Mouse (Mus musculus): ENCODE results near the gene Mettl24. TPM values are rescaled to one million over a fixed set of nuclear protein-coding genes. Genes with fewer than 3 reads are reported as not detected.
"Not testable (repeated sequence)": the region's sequence is repeated elsewhere in the genome, so short reads cannot be mapped to it uniquely, and the experiment has no call there.

Gene Mettl24
- total RNA-seq, 2 experiments from 2014 or later: not detected

DNA sequence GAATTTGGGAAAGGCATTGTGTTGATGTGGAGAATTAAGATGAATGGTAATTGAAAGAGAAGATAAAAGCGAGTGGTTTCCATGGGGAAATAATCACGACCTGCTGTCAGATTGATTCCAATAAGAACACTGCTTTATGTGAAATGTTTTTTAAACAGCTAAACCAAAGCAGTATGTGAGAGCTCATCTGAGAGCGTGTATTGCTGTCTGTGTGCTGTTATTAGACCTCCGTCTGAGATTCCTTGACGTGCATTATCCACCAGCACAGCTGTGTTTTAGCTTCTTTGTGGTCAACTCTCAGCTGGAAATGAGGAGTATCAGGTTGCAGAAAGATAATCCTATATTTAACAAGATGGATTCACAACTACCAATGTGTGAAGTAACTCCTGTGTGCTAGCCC, 43.9 kb downstream of the Mettl24 start:
- no peak for ATAC-seq (replicated peaks; ENCODE audit: low FRiP score, low TSS enrichment, poor library complexity, severe bottlenecking)

DNA sequence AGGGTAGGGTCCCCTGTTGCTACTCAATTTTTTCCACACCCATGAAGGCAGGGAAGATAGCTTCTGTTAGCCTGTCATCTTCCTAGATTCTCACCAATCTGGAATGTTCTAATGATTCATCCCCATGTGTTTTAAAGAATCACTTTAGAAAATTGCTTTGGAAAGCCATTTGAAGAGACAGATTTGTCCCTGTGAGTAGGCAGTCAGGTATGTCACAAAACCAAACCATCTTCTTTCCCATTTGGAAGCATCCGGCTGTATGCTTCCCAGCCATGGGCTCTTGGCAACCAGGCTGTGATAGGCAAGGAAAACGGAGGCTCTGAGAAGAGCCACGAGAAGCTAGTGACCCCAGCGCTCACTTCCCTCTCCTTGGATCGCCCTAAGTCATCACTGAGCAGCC, 47.1 kb downstream of the Mettl24 start:
- no peak for ATAC-seq (replicated peaks; ENCODE audit: low FRiP score, low TSS enrichment, poor library complexity, severe bottlenecking)

DNA sequence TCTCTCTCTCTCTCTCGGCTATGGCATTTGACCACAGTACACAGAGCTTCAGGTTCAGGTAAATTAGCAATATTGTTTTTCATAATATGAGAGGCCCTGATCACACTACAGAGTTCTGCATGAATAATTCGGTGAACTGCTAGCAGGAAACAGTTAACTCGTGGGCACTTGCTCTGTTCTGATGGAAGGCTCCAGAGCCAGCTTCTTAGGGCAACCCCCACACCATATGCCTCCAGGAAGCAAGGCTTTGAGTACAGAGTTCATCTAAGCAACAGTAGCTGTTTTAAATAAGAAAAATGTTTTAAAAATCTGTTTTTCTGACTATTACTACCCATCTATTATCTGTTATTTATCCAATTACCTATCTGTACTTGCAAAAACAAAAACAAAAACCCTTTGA, 50.2 kb downstream of the Mettl24 start:
- no peak for ATAC-seq (replicated peaks; ENCODE audit: low FRiP score, low TSS enrichment, poor library complexity, severe bottlenecking)

DNA sequence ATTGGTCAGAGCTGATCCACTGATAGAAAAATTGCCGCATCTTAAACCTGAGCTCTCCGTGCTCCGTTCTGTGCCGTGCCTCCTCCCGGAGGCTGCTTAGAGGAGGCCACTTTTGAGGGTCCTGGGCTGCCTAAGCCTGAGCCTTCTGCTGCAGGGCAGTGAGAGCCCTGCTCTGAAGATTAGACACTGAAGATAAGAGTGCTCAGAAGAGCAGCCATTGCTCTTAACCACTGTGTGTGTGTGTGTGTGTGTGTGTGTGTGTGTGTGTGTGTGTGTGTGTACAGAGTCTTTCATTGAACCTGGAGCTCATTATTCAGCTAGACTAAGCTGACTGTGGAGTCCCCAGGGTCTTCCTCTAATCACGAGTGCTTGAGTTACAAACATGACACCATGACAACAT, 53.1 kb downstream of the Mettl24 start:
- no peak for ATAC-seq (replicated peaks; ENCODE audit: low FRiP score, low TSS enrichment, poor library complexity, severe bottlenecking)

DNA sequence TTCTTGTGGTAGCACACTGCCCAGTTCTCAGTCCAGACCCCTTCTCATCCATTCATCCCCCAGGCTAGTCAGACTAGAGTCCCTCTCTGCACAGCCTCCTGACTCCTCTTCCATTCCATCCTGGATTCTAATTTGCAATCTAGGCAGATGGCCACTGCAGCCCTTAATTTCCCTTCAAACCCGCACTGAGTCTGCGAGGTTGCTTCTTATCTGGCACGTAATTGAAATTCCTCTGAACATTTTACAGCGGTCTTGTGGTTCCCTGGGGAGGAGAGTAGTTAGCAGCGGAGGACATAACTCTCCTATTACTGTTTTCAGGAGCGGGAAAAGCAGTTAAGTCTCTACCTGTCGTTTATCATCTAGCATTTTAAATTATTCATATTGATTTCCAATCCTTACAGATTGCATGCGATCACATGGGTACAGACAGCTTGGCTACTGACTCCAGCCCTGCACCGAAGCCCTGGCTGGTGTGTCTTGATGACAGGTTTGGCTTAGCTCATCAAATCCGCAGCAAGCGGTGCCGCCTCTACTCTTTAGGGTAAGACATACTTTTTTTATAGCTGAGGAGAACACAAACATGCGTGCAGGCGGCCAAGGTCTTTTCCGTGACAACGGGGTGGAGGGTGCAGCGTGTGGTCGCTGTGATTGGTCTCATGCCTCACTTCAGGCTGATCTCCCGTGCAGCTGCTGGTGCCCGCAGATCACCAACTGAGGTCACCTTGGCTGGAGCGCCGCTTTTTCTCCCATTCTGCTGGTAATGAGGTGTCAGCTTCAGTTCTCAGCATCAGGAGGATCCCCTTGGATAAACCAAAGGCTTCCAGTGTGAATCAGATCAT, 54.4 kb downstream of the Mettl24 start:
- no peak for ATAC-seq (replicated peaks; ENCODE audit: low FRiP score, low TSS enrichment, poor library complexity, severe bottlenecking)

DNA sequence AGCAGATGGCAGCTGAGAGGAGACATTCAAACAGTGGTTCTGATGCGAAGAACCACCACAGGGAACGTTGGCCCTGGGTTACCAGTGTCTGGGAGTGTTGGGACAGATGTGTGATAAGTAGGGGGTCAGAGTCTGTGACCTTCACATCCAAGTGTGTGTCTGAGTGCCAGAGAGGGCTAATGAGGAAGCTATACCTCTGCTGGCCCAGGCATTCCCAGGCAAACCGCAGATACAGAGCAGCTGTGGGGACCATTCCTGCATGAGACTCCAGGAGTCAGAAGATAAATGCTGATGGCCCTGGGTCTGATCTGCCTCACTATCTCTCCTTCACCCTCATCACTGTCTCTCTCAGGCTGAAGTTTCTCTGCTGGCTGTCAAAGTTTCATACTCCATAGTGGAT, 57.6 kb downstream of the Mettl24 start:
- ATAC-seq (replicated peaks; ENCODE audit: low FRiP score, low TSS enrichment, poor library complexity, severe bottlenecking): no peak

DNA sequence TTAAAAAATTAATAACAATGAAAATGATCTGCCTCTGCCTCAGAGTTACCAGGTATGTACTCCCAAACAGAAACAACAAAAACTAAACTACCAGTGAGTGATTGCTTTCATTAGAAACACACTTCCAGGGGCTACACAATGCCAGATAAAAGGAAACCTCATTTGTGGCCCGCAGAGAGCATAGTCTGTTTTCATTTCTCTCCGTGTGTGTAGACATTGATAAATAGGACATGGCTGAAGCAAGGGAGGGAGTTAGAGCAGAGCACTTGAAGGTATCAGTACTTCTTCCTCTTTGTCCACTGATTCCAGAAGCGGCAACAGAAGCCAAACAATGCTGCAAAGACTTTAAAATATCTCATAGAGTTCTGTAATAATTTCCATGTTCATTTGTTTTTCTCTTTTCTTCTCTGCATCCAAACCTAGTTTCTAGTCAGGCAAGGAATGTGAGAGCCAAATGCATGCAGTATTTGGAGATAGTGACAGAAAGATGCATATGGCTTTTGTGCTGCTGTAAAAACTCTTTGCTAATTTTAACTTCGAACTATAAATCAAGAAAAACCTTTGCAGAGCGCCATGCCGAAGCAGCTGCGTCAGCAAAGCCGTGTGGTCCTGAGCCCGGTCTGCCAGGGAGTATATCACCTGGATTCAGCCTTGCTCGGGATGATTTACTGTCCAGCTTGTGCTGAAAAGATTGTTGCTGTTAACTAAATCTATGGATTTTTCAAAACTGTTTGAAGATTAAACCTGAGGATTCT, 67.4 kb downstream of the Mettl24 start:
- no peak for ATAC-seq (replicated peaks; ENCODE audit: low FRiP score, low TSS enrichment, poor library complexity, severe bottlenecking)

DNA sequence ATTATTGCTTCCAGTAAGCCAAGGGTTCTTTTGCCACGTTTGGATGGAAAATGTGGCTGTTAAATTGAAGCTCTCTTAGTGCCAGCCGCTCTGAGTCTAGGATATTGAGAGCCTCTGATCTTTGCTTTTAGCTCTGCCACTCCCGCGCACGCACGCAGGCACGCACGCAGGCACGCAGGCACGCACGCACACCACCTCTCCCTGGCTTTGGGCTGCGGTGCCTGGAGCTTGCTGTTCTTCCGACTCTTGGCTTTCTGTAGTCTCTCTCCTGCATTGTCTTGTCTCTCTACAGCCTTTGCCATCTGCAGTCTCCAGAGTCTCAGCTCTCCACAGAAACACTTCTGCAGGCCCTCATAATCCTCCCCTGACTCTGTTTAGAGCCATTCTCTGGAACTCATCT, 68.1 kb downstream of the Mettl24 start:
- no peak for ATAC-seq (replicated peaks; ENCODE audit: low FRiP score, low TSS enrichment, poor library complexity, severe bottlenecking)

DNA sequence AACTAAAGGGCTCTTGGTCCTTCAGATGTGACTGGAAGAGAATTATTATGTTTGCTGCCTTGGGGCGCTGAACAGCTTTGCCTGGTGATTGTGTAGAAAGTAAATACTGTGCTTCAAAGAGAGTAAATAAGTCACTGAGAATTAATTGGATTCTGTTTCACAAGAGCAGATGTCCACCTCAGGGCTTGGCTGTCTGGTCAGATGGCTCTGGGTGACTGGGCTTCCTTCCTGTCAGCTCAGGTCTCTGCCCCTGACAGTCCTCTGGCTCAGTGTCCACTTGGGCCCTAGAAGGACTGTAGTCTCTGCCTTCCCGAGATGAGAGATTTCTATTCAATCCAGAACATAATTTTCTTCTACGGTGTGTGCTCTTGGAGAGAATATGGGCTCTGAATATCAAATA, 70.0 kb downstream of the Mettl24 start:
- no peak for ATAC-seq (replicated peaks; ENCODE audit: low FRiP score, low TSS enrichment, poor library complexity, severe bottlenecking)

DNA sequence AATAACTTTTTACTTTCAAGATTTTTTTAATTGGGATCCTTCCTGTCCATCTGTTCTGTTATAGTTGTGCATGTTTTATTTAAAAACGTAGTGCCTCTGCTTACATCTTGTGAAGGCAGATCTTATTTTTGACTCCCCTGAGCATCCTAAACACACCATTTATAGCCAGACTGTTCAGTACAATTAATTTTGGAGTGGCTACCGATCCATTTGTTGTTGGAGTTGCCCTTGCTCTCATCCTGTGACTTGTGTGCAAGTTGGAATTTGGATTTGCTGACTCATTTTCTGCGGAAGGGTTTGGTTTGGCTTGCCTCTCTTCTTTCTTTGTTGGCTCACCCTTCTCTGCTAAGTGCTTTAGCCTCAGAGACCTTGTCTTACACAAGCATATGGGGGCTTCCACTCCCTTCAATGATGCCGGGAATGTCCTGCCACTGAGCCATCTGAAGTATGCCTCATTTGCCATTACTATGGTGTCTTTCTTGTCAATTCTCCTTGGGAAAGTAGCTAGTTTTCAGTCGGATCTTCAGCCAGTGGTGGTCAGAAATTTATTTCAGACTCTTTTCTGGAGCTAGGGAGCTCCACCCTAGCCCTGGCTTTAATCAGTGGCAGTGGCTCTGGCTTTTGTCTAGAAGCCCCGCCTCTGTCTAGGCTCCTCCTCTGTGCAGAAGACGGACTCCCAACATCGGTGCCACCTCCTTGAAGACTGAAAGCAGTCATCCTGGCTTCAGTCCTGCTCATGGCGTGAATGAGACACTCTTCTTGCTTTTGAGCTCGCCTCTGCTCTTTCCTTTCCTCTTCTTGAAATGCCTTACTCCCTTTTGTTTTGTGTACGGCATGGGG, 75.3 kb downstream of the Mettl24 start:
- no peak for ATAC-seq (replicated peaks; ENCODE audit: low FRiP score, low TSS enrichment, poor library complexity, severe bottlenecking)

DNA sequence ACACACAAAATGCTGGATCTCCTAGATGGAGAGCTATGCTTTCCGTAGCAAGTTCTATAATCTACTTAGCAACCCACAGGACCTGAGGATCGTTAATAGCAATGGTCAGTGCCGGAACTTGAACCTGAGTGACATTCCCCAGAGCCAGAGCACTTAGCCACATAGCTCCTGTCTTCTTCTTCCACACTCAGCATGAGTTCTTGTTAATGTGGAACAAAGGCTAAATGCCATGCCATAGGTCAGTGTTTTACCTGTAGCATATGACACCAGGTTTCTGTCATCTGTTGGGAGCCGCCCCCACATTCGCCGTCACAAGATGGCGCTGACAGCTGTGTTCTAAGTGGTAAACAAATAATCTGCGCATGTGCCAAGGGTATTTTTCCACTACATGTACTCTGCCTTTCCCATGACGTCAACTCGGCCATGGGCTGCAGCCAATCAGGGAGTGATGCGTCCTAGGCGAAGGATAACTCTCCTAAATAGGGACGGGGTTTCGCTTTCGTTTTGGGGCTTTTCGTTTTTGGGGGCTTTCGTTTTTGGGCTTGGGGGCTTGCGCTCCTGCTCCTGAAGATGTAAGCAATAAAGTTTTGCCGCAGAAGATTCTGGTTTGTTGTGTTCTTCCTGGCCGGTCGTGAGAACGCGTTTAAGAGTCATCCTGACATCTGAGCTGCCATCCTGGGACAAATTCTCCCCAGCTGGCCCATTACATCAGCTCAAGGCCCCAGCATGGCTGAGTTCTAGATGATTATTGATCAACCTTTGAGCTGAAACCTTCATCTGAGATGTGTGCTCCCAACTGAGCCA, 76.5 kb downstream of the Mettl24 start:
- not testable (repeated sequence) for ATAC-seq (replicated peaks; ENCODE audit: low FRiP score, low TSS enrichment, poor library complexity, severe bottlenecking)

DNA sequence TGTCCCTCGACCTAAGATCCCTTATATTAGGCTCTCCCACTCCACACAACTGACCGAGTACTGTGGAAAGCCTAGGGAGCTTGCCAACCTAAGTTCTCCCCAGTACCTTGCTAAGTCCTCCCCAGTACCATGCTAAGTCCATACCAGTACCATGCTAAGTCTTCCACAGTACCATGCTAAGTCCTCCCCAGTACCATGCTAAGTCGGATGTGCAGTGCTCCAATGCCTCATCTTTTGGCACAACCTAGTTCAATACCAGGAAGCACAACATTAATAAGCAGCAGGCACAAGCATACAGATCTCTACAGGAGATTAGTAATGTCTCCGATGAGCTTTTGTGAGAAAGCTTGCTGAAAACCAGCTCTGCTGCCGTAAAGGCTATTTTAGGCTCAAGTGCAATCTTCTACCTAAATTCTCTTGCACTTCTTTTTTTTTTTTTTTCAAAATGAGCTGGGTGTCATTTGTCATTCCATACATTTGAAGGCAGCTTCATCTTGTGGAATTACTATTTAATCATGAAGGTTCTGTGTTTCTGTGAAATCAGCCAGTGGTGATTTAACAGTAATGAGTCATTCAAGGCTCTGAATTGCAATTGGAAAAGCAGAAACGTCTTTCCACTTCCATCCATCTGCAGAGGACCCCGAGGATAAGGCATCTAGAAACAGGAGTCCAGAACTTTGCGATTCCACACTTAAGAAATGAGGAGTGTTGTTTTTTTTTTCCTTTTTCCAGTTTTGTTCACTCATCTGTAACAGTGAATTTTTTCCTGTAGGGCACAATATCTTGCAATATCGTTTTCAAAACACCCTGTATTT, 77.3 kb downstream of the Mettl24 start:
- ATAC-seq (replicated peaks; ENCODE audit: low FRiP score, low TSS enrichment, poor library complexity, severe bottlenecking): no peak

DNA sequence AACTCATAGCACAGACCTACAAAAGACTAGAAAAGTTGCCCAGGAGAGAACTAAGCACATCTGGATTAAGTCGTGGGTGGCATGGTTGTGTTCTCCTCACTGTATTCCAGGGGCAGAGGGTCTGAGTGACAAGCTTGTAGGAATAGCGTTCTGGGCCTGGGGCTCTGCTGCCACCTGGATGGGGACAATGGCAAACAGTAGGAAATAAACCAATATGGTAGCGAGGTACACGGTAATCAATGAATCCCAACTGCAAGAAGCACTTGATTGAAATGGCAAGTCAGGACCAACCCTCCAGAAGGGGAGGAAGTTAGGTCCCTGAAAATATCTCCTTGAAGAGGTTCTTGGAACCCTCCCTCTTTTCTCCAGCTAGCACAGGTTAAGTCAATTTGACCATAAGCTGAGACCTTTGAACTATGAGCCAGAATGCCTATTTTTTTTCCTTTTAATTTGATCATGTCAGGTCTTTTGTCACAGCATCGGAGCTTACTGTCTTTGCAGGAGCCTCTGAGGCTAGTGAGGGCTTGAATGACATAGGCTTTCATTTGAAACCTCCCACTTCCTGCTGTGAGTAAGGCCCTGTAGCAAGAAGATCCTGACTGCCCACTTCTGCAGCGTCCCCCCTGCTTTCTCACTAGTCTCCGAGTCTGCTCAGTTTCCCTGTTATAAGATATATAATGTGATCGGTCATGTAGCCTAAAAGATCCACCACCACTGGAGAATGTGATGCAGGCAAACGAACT, 78.1 kb downstream of the Mettl24 start:
- ATAC-seq (replicated peaks; ENCODE audit: low FRiP score, low TSS enrichment, poor library complexity, severe bottlenecking): no peak

DNA sequence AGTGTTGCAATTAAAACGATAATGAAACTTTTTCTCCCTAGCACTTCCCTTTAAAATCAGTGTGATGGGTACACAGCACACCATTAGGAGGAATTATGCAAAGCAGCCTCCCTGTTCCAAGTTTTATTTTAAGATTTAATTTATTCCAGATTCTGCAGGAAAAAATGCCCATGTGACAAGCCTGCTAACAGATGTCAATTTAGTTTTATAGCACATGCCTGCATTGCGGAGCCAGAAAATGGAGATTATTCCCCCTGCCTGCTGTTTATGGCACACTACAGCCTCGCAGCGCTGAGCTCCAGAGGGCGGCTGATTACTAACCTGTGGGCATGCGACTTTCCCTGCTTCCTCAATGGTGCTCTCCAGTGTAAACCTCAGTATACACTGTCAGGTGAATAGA, 79.5 kb downstream of the Mettl24 start:
- no peak for ATAC-seq (replicated peaks; ENCODE audit: low FRiP score, low TSS enrichment, poor library complexity, severe bottlenecking)

DNA sequence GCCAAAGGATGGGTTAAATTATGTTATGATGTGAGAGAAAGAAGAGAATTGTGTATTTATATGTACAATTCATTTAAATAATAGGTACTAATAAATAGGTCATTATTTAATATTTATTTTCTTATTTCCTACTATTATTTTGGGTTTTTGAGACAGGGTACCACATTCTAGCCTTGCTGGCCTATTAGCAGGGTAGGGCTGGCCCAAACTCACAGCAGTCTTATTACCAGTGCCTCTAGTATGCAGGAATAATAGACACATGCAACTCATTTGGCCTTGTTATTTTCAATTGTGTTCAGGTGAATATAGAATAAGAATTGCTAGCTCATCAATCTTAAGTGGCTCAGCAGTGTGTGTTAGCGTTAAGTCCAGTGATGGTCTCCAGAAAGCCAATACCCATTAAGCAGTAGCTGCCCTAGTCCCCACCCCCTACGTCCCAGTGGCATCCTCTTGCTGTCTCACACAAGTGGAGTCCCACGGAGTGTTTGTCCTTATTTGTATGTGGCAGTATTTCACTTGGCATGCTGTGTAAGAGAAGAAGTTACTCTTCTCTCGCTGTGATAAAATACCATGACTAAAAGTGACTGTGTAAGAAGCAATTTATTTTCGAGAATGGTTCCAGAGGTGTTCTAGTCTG, 80.1 kb downstream of the Mettl24 start:
- no peak for ATAC-seq (replicated peaks; ENCODE audit: low FRiP score, low TSS enrichment, poor library complexity, severe bottlenecking)

DNA sequence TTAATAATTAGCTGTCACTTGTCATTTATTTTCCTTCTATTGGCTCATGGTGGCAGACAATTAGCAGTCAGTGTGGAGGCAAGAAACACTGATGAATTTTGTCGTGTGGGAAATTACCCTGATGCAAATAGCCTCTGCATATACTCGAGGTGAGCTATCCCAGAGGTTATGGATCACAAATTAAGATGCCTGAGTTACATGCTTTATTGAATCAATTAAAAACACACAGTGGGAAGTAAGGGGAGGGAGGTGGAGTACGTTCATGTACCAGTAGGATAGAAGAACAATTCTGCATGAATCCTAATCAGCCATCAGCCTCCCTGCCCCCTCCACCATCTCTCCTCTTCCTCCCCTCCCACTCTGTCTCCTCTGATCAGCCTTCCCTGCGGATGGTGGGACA, 89.2 kb downstream of the Mettl24 start:
- no peak for ATAC-seq (replicated peaks; ENCODE audit: low FRiP score, low TSS enrichment, poor library complexity, severe bottlenecking)

DNA sequence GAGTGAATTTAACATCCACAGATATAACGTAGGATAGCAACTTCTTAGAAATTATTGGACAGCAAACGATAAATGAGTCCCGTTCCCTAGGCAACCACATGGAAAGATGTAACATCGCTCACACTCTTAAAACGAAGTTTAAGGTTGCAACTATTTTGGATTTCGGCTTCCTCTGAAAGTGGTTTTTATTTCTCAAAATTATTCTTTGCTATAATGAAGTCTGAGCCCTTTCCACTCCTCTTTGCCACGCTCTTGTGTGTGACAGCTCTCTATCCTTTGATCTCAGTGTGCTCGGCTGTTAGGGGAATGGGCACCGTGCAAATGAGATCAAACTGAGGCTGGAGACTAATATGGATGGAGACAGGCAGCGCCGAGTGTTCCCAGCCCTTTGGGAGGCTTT, 92.1 kb downstream of the Mettl24 start:
- no peak for ATAC-seq (replicated peaks; ENCODE audit: low FRiP score, low TSS enrichment, poor library complexity, severe bottlenecking)

Measured in megakaryocyte-erythroid progenitor cell, adult 5-6 weeks (primary cell).